Mouse (Mus musculus) adrenal gland, adult 8-10 months (tissue): ENCODE measurements at regions not wholly inside any gene's neighbourhood (a gene's known extent, or its start where the extent isn't known, plus 50 kb on each side); places are given as distances from the start of the nearest gene placed in this dataset.

Source experiments
- DNase-seq: peaks from one replicate; pipeline ENCODE4 v3.0.0; 2022

DNA sequence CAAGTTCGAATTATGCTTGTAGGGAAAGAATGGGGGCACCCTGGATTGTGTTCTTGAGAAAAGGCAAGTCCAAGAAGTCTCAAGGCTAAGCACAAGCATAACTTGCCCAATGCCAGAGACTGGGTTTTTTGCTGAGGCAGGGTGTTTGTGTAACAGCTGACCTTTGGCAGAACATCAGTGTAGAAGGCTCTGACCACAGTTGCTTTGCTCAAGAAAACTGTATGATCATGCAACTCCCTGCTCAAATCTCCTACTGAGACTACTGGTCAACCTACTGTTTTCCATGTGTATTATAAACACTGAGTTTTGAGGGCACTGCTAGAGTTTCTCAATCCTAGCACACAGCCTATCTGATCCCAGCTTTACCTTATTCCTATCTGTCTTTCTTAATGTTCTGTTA is 61.4 kb upstream of the Itga4 start:
- peak; percentile 16 for DNase-seq

DNA sequence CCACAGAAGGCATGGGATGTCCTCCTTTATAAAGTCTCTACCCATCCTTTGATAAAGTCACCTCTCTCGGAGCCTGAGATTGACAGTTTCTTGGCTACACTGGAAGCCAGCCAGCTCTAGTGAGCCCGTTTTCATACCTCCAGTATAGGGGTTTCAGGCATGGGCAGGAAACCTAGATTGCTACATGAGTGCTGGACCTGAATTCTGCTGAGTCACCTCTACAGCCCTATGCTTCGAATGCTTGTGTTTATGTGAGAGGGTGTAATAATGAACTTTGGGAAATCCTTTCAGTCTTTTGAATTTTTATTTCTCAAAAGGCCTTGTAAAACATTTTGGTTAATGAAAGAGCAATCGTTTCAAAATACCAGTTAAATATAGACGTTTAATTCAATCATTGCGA is 53.5 kb upstream of the Itga4 start:
- DNase-seq, result no peak
